In the genomic region with DNA sequence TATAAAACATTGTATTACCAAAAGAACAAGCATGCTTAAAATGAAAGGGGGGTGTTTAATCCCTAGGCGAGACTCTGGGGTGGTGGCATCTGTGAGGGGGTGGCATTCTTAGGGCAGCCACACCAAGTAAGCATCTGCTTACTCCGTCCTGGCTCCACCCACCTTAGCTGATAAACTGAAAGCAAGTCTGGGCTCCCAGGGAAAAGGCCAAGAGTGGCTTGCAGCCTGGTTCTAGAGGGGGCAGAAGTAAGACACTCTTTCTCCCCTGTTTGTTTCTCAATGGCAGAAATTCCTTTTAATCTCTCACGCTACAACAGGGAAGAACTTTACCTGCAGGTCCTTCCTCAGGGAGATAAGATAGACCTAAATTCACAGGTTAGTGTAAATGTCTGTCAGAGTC, we compare ENCODE assay signal across 9 mouse cellular contexts. TPM values are rescaled to one million over a fixed set of nuclear protein-coding genes. Genes with fewer than 3 reads are reported as not detected.
DNase-seq lines count a peak whose midpoint lies in the region; ATAC-seq and TF ChIP-seq lines count a peak whose summit lies in the region.
"Had no signal": no experiment of that assay in that cellular context is flagged by ENCODE, and none has a peak within 500 bp of the region (broad histone marks: within the 10 kb centered on the region; RNA-seq: fewer than 3 reads in every experiment).

No protein-coding gene starts in this region.

- intact Hi-C loops in left cerebral cortex, postnatal 14 days (cut with DNase I) = no loop called here

- H3K4me2 ChIP-seq in heart, embryonic 11.5 days = no peak overlapping the region
- H3K4me2 ChIP-seq: limb, embryonic 12.5 days had no signal

- 52% methylated on average over 3 of the region's 3 CpGs for WGBS in thymus, adult 2 months
- 35% methylated on average over 3 of the region's 3 CpGs for WGBS in heart, embryonic 11.5 days (ENCODE audit: insufficient replicate concordance)

- ATAC-seq in heart, embryonic 11.5 days (replicated peaks; ENCODE audit: insufficient number of reproducible peaks, low FRiP score, low TSS enrichment) = no peak
- ATAC-seq in erythroblast, adult 5-6 weeks (replicated peaks; ENCODE audit: low FRiP score, poor library complexity, severe bottlenecking) = no peak

- no peaks in the 10 kb centered on the region for H3K27me3 ChIP-seq in thymus, adult 2 months (ENCODE audit: control insufficient read depth, insufficient read depth, low read length)
- H3K27me3 ChIP-seq in heart, embryonic 11.5 days (ENCODE audit: control insufficient read depth, insufficient read depth, low read length) = no peaks in the 10 kb centered on the region
- H3K27me3 ChIP-seq: limb, embryonic 12.5 days had no signal

- no peak overlapping the region; the same call in none of the 2 replicates for H3K27ac ChIP-seq in thymus, adult 2 months (ENCODE audit: control insufficient read depth, insufficient read depth, low read length)
- peak overlapping the region; percentile 59 for H3K27ac ChIP-seq in heart, embryonic 11.5 days (ENCODE audit: low read depth, low read length)
- H3K27ac ChIP-seq: limb, embryonic 12.5 days had no signal

- peak; percentile 15 for DNase-seq in thymus, postnatal 14 days
- no peak for DNase-seq in thymus, adult 2 months
- peak; percentile 83 for DNase-seq in adipocyte (ENCODE audit: low spot score)
- peak; percentile 13 for DNase-seq in yolk sac, embryonic 10.5 days (ENCODE audit: low spot score)
- DNase-seq in left cerebral cortex, postnatal 14 days (ENCODE audit: low spot score in 2 of 2) = no peak
- DNase-seq: cerebellum, adult 9-10 months had no signal

- no peak for TF ChIP-seq CTCF in thymus, adult 2 months (IDR thresholded peaks at IDR 0.05; ENCODE audit: borderline replicate concordance, control insufficient read depth, extremely low read depth, insufficient read depth, low read length, poor library complexity)

- H3K9me3 ChIP-seq in heart, embryonic 11.5 days (replicated peaks; ENCODE audit: control insufficient read depth, low read length) = no peaks in the 10 kb centered on the region
- H3K9me3 ChIP-seq: limb, embryonic 12.5 days had no signal

- TF ChIP-seq POLR2A in thymus, adult 2 months (IDR thresholded peaks at IDR 0.05; ENCODE audit: control insufficient read depth, extremely low read depth, insufficient read depth, low read length, poor library complexity) = no peak

- H3K4me3 ChIP-seq in thymus, adult 2 months (ENCODE audit: control insufficient read depth, insufficient read depth, low read length) = no peak overlapping the region
- H3K4me3 ChIP-seq in heart, embryonic 11.5 days (ENCODE audit: low read depth, low read length) = no peak overlapping the region
- H3K4me3 ChIP-seq: limb, embryonic 12.5 days had no signal

- H3K36me3 ChIP-seq in thymus, adult 2 months (ENCODE audit: control insufficient read depth, insufficient read depth, low read length) = no peaks in the 10 kb centered on the region
- no peaks in the 10 kb centered on the region for H3K36me3 ChIP-seq in heart, embryonic 11.5 days (ENCODE audit: control insufficient read depth, insufficient read depth, low read length)
- H3K36me3 ChIP-seq: limb, embryonic 12.5 days had no signal

- H3K4me1 ChIP-seq in thymus, adult 2 months (replicated peaks; ENCODE audit: control insufficient read depth, insufficient read depth, low read length) = peaks cover 11% of the 10 kb centered on the region
- peaks cover 7% of the 10 kb centered on the region for H3K4me1 ChIP-seq in heart, embryonic 11.5 days (ENCODE audit: control insufficient read depth, insufficient read depth, low read length)

- no peak overlapping the region for H3K9ac ChIP-seq in heart, embryonic 11.5 days (ENCODE audit: low read depth, low read length)

RNA-seq across cellular contexts. Expression of gene Nfat5, which starts 38.9 kb away (rescaled TPM):
- polyA plus RNA-seq in thymus, adult 2 months (2012; rRNA removed) = 36.0 and 40.3 TPM in 2 replicates
- 11.2 and 12.2 TPM in 2 replicates for polyA plus RNA-seq in heart, embryonic 11.5 days (2014; fragmentation: Nextera tagmentation; extraction: Ambion mirVana)
- 10 to 100 TPM; 35.6 to 45.5 TPM for total RNA-seq in left cerebral cortex, postnatal 14 days (2021)
- total RNA-seq in erythroblast, adult 5-6 weeks (2015; ENCODE audit: low replicate concordance) = 11.0 and 14.6 TPM in 2 replicates
- total RNA-seq in erythroblast, adult 5-6 weeks (2017; ENCODE audit: low replicate concordance) = 9.1 and 21.7 TPM in 2 replicates

Comparison
In these comparisons a context has a peak if more than half of its experiments do, and no peak if none do; other contexts are left out.
1. DNase-seq: peak in thymus, postnatal 14 days (single experiment), adipocyte (single experiment) and yolk sac, embryonic 10.5 days (single experiment); none in thymus, adult 2 months (single experiment) and left cerebral cortex, postnatal 14 days (0 of 2).